Mouse (Mus musculus) testis, adult 2 months (tissue): Measurements from ENCODE around the gene Ebna1bp2.

Source experiments
- CTCF ChIP-seq: fragments of 200-500 bp; IDR thresholded peaks from 2 replicates; pipeline ENCODE4 v1.5.1; 2012; ENCODE audit warnings: low read depth, mild to moderate bottlenecking, inconsistent platforms, low read length, moderate library complexity; ENCODE audit not compliant: control insufficient read depth, insufficient read depth, insufficient replicate concordance
- POLR2A ChIP-seq: fragments of 200-500 bp; IDR thresholded peaks from 2 replicates; pipeline ENCODE4 v1.6.1; 2012; ENCODE audit warnings: low read depth, mild to moderate bottlenecking, inconsistent platforms, low read length, moderate library complexity; ENCODE audit not compliant: control insufficient read depth

- TF ChIP-seq CTCF (no peak), POLR2A (no peak)
These were observed 10.8 kb upstream of the Ebna1bp2 start for GRCm38 (mm10) chr4:118609836-118610235.
